Mouse (Mus musculus) CH12.LX (cell line): ENCODE results near the gene Frs3. TPM values are rescaled to one million over a fixed set of nuclear protein-coding genes. Genes with fewer than 3 reads are reported as not detected.

ENCODE experiments used
- DNase-seq: peaks from one replicate; pipeline ENCODE4 v3.0.0-alpha.2; 2013; ENCODE audit errors: extremely low read depth
- H3K27ac ChIP-seq: 2 replicates; pipeline ENCODE4 v1.5.1; 2012; ENCODE audit warnings: low read depth, mild to moderate bottlenecking, control low read depth, moderate library complexity; ENCODE audit not compliant: insufficient read depth
- H3K27me3 ChIP-seq: replicated peaks from 2 replicates; pipeline ENCODE3; 2012; ENCODE audit warnings: inconsistent platforms
- H3K36me3 ChIP-seq, 2 experiments: replicated peaks in 1 of 2; 2 replicates each; pipeline versions ENCODE3 to v1.6.1; 2012; ENCODE audit warnings: inconsistent platforms in 1 of 2, low read length in 1 of 2, mild to moderate bottlenecking in 1 of 2, mixed read lengths in 1 of 2, moderate library complexity in 1 of 2; ENCODE audit not compliant: control insufficient read depth in 1 of 2, insufficient read depth in 1 of 2
- H3K4me1 ChIP-seq, 2 experiments: 2 replicates each; pipeline ENCODE4 v1.6.1; 2012; ENCODE audit warnings: inconsistent platforms in 1 of 2, moderate library complexity in 1 of 2; ENCODE audit not compliant: insufficient read depth in 2 of 2, control insufficient read depth in 1 of 2
- H3K4me2 ChIP-seq: 2 replicates; pipeline ENCODE4 v1.6.1; 2012; ENCODE audit warnings: low read depth, mild to moderate bottlenecking, control low read depth; ENCODE audit not compliant: poor library complexity, insufficient read depth, severe bottlenecking
- H3K4me3 ChIP-seq, 3 experiments: fragments of 150-350 bp in 1 of 3; sonication (generic) in 1 of 3; replicated peaks in 1 of 3; 2 replicates each; pipeline versions ENCODE3 to v1.5.1; 2011 to 2012; ENCODE audit warnings: low read depth in 2 of 3, low read length in 2 of 3, mild to moderate bottlenecking in 2 of 3, moderate library complexity in 2 of 3, control low read depth in 1 of 3, improper control_type of control experiment in 1 of 3, inconsistent platforms in 1 of 3, mixed read lengths in 1 of 3; ENCODE audit not compliant: poor library complexity in 1 of 3
- H3K79me2 ChIP-seq: replicated peaks from 2 replicates; pipeline ENCODE4 v1.6.1; 2012; ENCODE audit warnings: mild to moderate bottlenecking, moderate library complexity; ENCODE audit not compliant: control insufficient read depth, poor library complexity, insufficient read depth, severe bottlenecking; ENCODE audit errors: extremely low read depth
- H3K9ac ChIP-seq: 2 replicates; pipeline ENCODE4 v1.6.1; 2012; ENCODE audit warnings: low read depth, mild to moderate bottlenecking, control low read depth, moderate library complexity; ENCODE audit not compliant: insufficient read depth
- H3K9me3 ChIP-seq: replicated peaks from 2 replicates; pipeline ENCODE3; 2012; ENCODE audit warnings: low read length, inconsistent platforms, mixed read lengths
- BHLHE40 ChIP-seq: IDR thresholded peaks from 2 replicates; pipeline ENCODE4 v1.6.1; 2011; ENCODE audit warnings: mild to moderate bottlenecking, low read depth, low read length, improper control_type of control experiment
- CHD1 ChIP-seq: IDR thresholded peaks from 2 replicates; pipeline ENCODE4 v1.6.1; 2012; ENCODE audit warnings: low read depth, low read length, improper control_type of control experiment, inconsistent platforms
- CTCF ChIP-seq, 2 experiments: IDR thresholded peaks in 1 of 2; conservative IDR thresholded peaks in 1 of 2; 2 replicates each; pipeline ENCODE4 v1.5.1; 2011 to 2012; ENCODE audit warnings: low read depth in 2 of 2, low read length in 2 of 2, improper control_type of control experiment in 1 of 2, inconsistent platforms in 1 of 2, mild to moderate bottlenecking in 1 of 2, moderate library complexity in 1 of 2
- E2F4 ChIP-seq: IDR thresholded peaks from 2 replicates; pipeline ENCODE4 v1.6.1; 2011; ENCODE audit warnings: low read depth, low read length, improper control_type of control experiment; ENCODE audit not compliant: insufficient replicate concordance
- GABPA ChIP-seq: IDR thresholded peaks from 2 replicates; pipeline ENCODE4 v1.6.1; 2012; ENCODE audit warnings: low read depth, low read length, improper control_type of control experiment, inconsistent platforms; ENCODE audit not compliant: insufficient replicate concordance
- JUND ChIP-seq: conservative IDR thresholded peaks from 2 replicates; pipeline ENCODE4 v1.6.1; 2011; ENCODE audit warnings: low read depth, low read length, improper control_type of control experiment
- KAT2A ChIP-seq: IDR thresholded peaks from 2 replicates; pipeline ENCODE4 v1.6.1; 2012; ENCODE audit warnings: low read length, improper control_type of control experiment, inconsistent platforms; ENCODE audit not compliant: insufficient replicate concordance
- MAFK ChIP-seq: IDR thresholded peaks from 2 replicates; pipeline ENCODE4 v1.6.1; 2011; ENCODE audit warnings: low read length, improper control_type of control experiment; ENCODE audit not compliant: insufficient replicate concordance
- MAX ChIP-seq: IDR thresholded peaks from 2 replicates; pipeline ENCODE4 v1.6.1; 2011; ENCODE audit warnings: low read length, improper control_type of control experiment
- MAZ ChIP-seq: IDR thresholded peaks from 2 replicates; pipeline ENCODE4 v1.6.1; 2012; ENCODE audit warnings: low read depth, mild to moderate bottlenecking, inconsistent platforms, low read length, improper control_type of control experiment, moderate library complexity
- MXI1 ChIP-seq: IDR thresholded peaks from 2 replicates; pipeline ENCODE4 v1.6.1; 2011; ENCODE audit warnings: mild to moderate bottlenecking, low read depth, low read length, improper control_type of control experiment
- NELFE ChIP-seq: IDR thresholded peaks from 2 replicates; pipeline ENCODE4 v1.6.1; 2011; ENCODE audit warnings: low read depth, low read length, improper control_type of control experiment
- SIN3A ChIP-seq: IDR thresholded peaks from 2 replicates; pipeline ENCODE4 v1.6.1; 2012; ENCODE audit warnings: low read length, improper control_type of control experiment, inconsistent platforms
- TCF12 ChIP-seq: IDR thresholded peaks from 2 replicates; pipeline ENCODE4 v1.6.1; 2014; ENCODE audit warnings: low read depth, mild to moderate bottlenecking, inconsistent platforms, low read length, improper control_type of control experiment
- UBTF ChIP-seq: IDR thresholded peaks from 2 replicates; pipeline ENCODE4 v1.6.1; 2012; ENCODE audit warnings: low read depth, mild to moderate bottlenecking, inconsistent platforms, low read length, improper control_type of control experiment, moderate library complexity
- dilution Hi-C: fragments of 300-500 bp; cut with MboI; formaldehyde crosslinking; loops from 2 replicates; pipeline ENCODE4 v1.14.3; 2020; ENCODE audit warnings: low sequenced_read_pairs; ENCODE audit not compliant: extremely low pct_unique_long_range_greater_than_20kb, extremely low pct_ligation_motif_present
- in situ Hi-C: fragments of 300-500 bp; cut with MboI; formaldehyde crosslinking; loops from 3 replicates; pipeline ENCODE4 v1.14.3; 2019; ENCODE audit warnings: low sequenced_read_pairs, low pct_ligation_motif_present, low pct_unique_long_range_greater_than_20kb, mixed read lengths
- polyA plus RNA-seq: library from polyadenylated mRNA; unstranded; fragments of >175 nt; gene quantifications from 2 replicates; pipeline ENCODE4 v1.2.1, GENCODE M21; 2012; ENCODE audit warnings: low read depth; ENCODE audit not compliant: insufficient read length
- total RNA-seq, 2 experiments: library from RNA; depleted of rRNA; stranded (reverse); fragments of 300-350 nt in 1 of 2; fragments of >200 nt in 1 of 2; gene quantifications; 2 replicates each; pipeline ENCODE4 v1.2.3; 2012 to 2014

Frs3 gene
- total and polyA plus RNA-seq, 3 experiments, result 0.54 to 2.9 (median 0.67) TPM

- Histone ChIP-seq H3K27me3 (peaks cover 68% of the 10 kb centered on the region), H3K9me3 (no peaks in the 10 kb centered on the region), H3K79me2 (peaks cover 10% of the 10 kb centered on the region), H3K9ac (no peak overlapping the region), H3K27ac (no peak overlapping the region), H3K4me1 (peaks cover 5 to 23% of the 10 kb centered on the region in 2 experiments), H3K4me2 (no peak overlapping the region), H3K36me3 (peaks cover 0 to 3% of the 10 kb centered on the region in 2 experiments), H3K4me3 (no peak overlapping the region)
- in situ Hi-C loops, result no loop called here
- no peak for DNase-seq
- dilution Hi-C loops, result no loop called here
- TF ChIP-seq E2F4, result no peak
- no peak for TF ChIP-seq BHLHE40
- TF ChIP-seq TCF12, result no peak
- no peak for TF ChIP-seq SIN3A
- no peak for TF ChIP-seq CHD1
- no peak for TF ChIP-seq UBTF
- TF ChIP-seq MAFK, result no peak
- TF ChIP-seq KAT2A, result no peak
- TF ChIP-seq MAX, result no peak
- TF ChIP-seq NELFE, result no peak
- TF ChIP-seq JUND, result no peak
These were observed 2.8 kb downstream of the Frs3 start for GRCm38 (mm10) chr17:47691650-47692049.

GRCm38 (mm10) chr17:47693671-47694441 is 5.0 kb downstream of the Frs3 start:
- peaks cover 2 to 16% of the 10 kb centered on the region in 2 experiments; a peak in 3 of 4 replicates for H3K4me1 ChIP-seq
- TF ChIP-seq CTCF (conservative IDR thresholded peaks at IDR 0.05 in 1 of 2, IDR thresholded peaks at IDR 0.05 in 1 of 2; ENCODE audit: low read depth in 2 of 2, low read length in 2 of 2) (no peak), SIN3A (no peak), MAX (no peak), JUND (no peak), MAZ (no peak), MXI1 (no peak), GABPA (no peak)
- H3K36me3 ChIP-seq, result no peaks in the 10 kb centered on the region
- dilution Hi-C loops, result no loop called here
- no peak overlapping the region for H3K27ac ChIP-seq
- in situ Hi-C loops, result no loop called here
- peak overlapping the region in 1 of 3 experiments; percentile 74 for H3K4me3 ChIP-seq
- H3K4me2 ChIP-seq, result peak overlapping the region; percentile 77
- no peak for DNase-seq
- H3K9me3 ChIP-seq, result no peaks in the 10 kb centered on the region
- H3K27me3 ChIP-seq, result peaks cover 83% of the 10 kb centered on the region
- H3K79me2 ChIP-seq, result no peaks in the 10 kb centered on the region
- no peak overlapping the region for H3K9ac ChIP-seq
